Mouse (Mus musculus) embryonic stem cell, embryonic (primary cell): ENCODE data around the gene Trpm5.

Experiments used
- CTCF ChIA-PET, 4 experiments: fragments of 300-600 bp in 2 of 4; fragments of 350-600 bp in 2 of 4; sonication (Branson Sonifier 250); formaldehyde crosslinking; loops; one replicate each; lab custom pipeline; 2022; ENCODE audit warnings: inconsistent platforms in 2 of 4; lab: Charles Lee
- POLR2A ChIA-PET, 4 experiments: fragments of 300-600 bp in 2 of 4; fragments of 350-600 bp in 2 of 4; sonication (Branson Sonifier 250); formaldehyde crosslinking; loops; one replicate each; lab custom pipeline; 2022; ENCODE audit warnings: antibody characterized with exemption in 4 of 4, inconsistent platforms in 1 of 4; lab: Charles Lee

The Trpm5 gene

GRCm38 (mm10) chr7:143044826-143045206, 49.6 kb downstream of the Trpm5 start:
- ChIA-PET POLR2A (interaction anchor here in 3 of 4 experiments (0.8 to 19.6 kb wide), 10 partner anchors 8 to 37 kb away, joined by 3 to 600 read pairs (median 8); partner anchors contain the start of genes Cd81 (in 3 of the 3) and Tssc4 (in 1 of the 3)), CTCF (interaction anchor here (0.6 to 1.6 kb wide), 12 partner anchors 8 to 94 kb away, joined by 3 to 9 read pairs (median 4); no protein-coding TSS in a partner anchor)

- ChIA-PET CTCF (interaction anchor here in 3 of 4 experiments (0.7 to 1.6 kb wide), 11 partner anchors 9 to 95 kb away, joined by 3 to 9 read pairs (median 4); no protein-coding TSS in a partner anchor), POLR2A (interaction anchor here in 3 of 4 experiments (0.9 to 19.6 kb wide), 12 partner anchors 7 to 37 kb away, joined by 3 to 600 read pairs (median 8); partner anchors contain the start of genes Cd81 (in 3 of the 3) and Tssc4 (in 1 of the 3))
Measured at GRCm38 (mm10) chr7:143044049-143044825, 50.2 kb downstream of the Trpm5 start.

GRCm38 (mm10) chr7:143042897-143043300, 51.5 kb downstream of the Trpm5 start:
- POLR2A ChIA-PET = interaction anchor here in 3 of 4 experiments (0.6 to 2.7 kb wide), 8 partner anchors 10 to 148 kb away, joined by 3 to 29 read pairs (median 6); partner anchors contain the start of gene Cd81 (in 3 of the 3)

GRCm38 (mm10) chr7:143042089-143042488, 52.4 kb downstream of the Trpm5 start:
- ChIA-PET POLR2A (interaction anchor here in 2 of 4 experiments (0.6 to 2.7 kb wide), 6 partner anchors 10 to 44 kb away, joined by 3 to 29 read pairs (median 7); partner anchors contain the start of gene Cd81 (in 2 of the 2)), CTCF (interaction anchor here in 2 of 4 experiments (0.6 to 1.4 kb wide), 2 partner anchors 34 to 97 kb away, joined by 3 read pairs; no protein-coding TSS in a partner anchor)

More at GRCm38 (mm10) chr7:143042897-143043300, 51.5 kb downstream of the Trpm5 start:
- CTCF ChIA-PET = interaction anchor here in 1 of 4 experiments (0.9 to 1.4 kb wide), 2 partner anchors 10 to 96 kb away, joined by 3 read pairs; partner anchors contain the start of gene Cd81

- CTCF ChIA-PET = no interaction called here
- POLR2A ChIA-PET = interaction anchor here in 1 of 4 experiments (2.4 to 2.7 kb wide), 2 partner anchors 11 to 34 kb away, joined by 8 to 19 read pairs; partner anchors contain the start of gene Cd81
Measured at GRCm38 (mm10) chr7:143041138-143041822, 53.2 kb downstream of the Trpm5 start.

- CTCF ChIA-PET = no interaction called here
- POLR2A ChIA-PET = interaction anchor here in 2 of 4 experiments (0.6 to 4.8 kb wide), 4 partner anchors 12 to 79 kb away, joined by 4 to 37 read pairs (median 21); partner anchors contain the start of gene Cd81 (in 2 of the 2)
Measured at GRCm38 (mm10) chr7:143040561-143040960, 53.9 kb downstream of the Trpm5 start.

GRCm38 (mm10) chr7:143038174-143038931, 56.1 kb downstream of the Trpm5 start:
- CTCF ChIA-PET = interaction anchor here in 1 of 4 experiments (1.3 kb wide), 1 partner anchor 13 kb away, joined by 4 read pairs; no protein-coding TSS in a partner anchor
- POLR2A ChIA-PET = interaction anchor here in 3 of 4 experiments (1.1 to 4.8 kb wide), 7 partner anchors 8 to 21 kb away, joined by 3 to 37 read pairs (median 5); partner anchors contain the start of gene Cd81 (in 3 of the 3)

GRCm38 (mm10) chr7:143037306-143037705, 57.1 kb downstream of the Trpm5 start:
- ChIA-PET POLR2A (interaction anchor here in 3 of 4 experiments (0.7 to 4.8 kb wide), 6 partner anchors 8 to 109 kb away, joined by 3 to 37 read pairs (median 6); partner anchors contain the start of gene Cd81 (in 2 of the 3)), CTCF (no interaction called here)

GRCm38 (mm10) chr7:143036787-143037186, 57.7 kb downstream of the Trpm5 start:
- CTCF ChIA-PET = no interaction called here
- POLR2A ChIA-PET = interaction anchor here in 3 of 4 experiments (0.7 to 4.8 kb wide), 6 partner anchors 9 to 109 kb away, joined by 3 to 37 read pairs (median 6); partner anchors contain the start of gene Cd81 (in 2 of the 3)

- CTCF ChIA-PET = interaction anchor here in 1 of 4 experiments (0.6 kb wide), 1 partner anchor 329 kb away, joined by 3 read pairs; no protein-coding TSS in a partner anchor
- POLR2A ChIA-PET = interaction anchor here in 3 of 4 experiments (0.6 to 4.3 kb wide), 7 partner anchors 15 to 201 kb away, joined by 3 to 17 read pairs (median 4); partner anchors contain the start of gene Cd81 (in 2 of the 3)
Measured at GRCm38 (mm10) chr7:143034519-143035450, 59.7 kb downstream of the Trpm5 start.

GRCm38 (mm10) chr7:143034112-143034511, 60.3 kb downstream of the Trpm5 start:
- POLR2A ChIA-PET = interaction anchor here in 2 of 4 experiments (0.7 to 4.3 kb wide), 4 partner anchors 15 to 26 kb away, joined by 3 to 17 read pairs (median 8); partner anchors contain the start of gene Cd81 (in 2 of the 2)
- CTCF ChIA-PET = no interaction called here

- ChIA-PET POLR2A (interaction anchor here in 2 of 4 experiments (0.7 to 4.3 kb wide), 4 partner anchors 15 to 25 kb away, joined by 3 to 17 read pairs (median 8); partner anchors contain the start of gene Cd81 (in 2 of the 2)), CTCF (no interaction called here)
Measured at GRCm38 (mm10) chr7:143033581-143033980, 60.9 kb downstream of the Trpm5 start.

- ChIA-PET CTCF (no interaction called here), POLR2A (interaction anchor here in 3 of 4 experiments (0.6 to 4.3 kb wide), 4 partner anchors 21 to 64 kb away, joined by 3 to 19 read pairs (median 11); partner anchors contain the start of gene Cd81 (in 2 of the 3))
Measured at GRCm38 (mm10) chr7:143031816-143032215, 62.6 kb downstream of the Trpm5 start.

GRCm38 (mm10) chr7:143027196-143027595, 67.2 kb downstream of the Trpm5 start:
- ChIA-PET POLR2A (interaction anchor here in 2 of 4 experiments (1.0 to 1.4 kb wide), 2 partner anchors 26 kb away, joined by 5 to 6 read pairs; partner anchors contain the start of gene Cd81 (in 2 of the 2)), CTCF (interaction anchor here in 2 of 4 experiments (0.7 to 1.0 kb wide), 2 partner anchors 14 to 611 kb away, joined by 3 read pairs; no protein-coding TSS in a partner anchor)

- CTCF ChIA-PET = no interaction called here
Measured at GRCm38 (mm10) chr7:143025496-143025895, 68.9 kb downstream of the Trpm5 start.

More at GRCm38 (mm10) chr7:143025496-143025895, 68.9 kb downstream of the Trpm5 start:
- POLR2A ChIA-PET = interaction anchor here in 2 of 4 experiments (1.0 to 2.7 kb wide), 3 partner anchors 9 to 28 kb away, joined by 3 to 13 read pairs (median 3); partner anchors contain the start of gene Cd81 (in 1 of the 2)
